Mouse (Mus musculus): ENCODE measurements at regions not wholly inside any gene's neighbourhood (a gene's known extent, or its start where the extent isn't known, plus 50 kb on each side); places are given as distances from the start of the nearest gene placed in this dataset.

DNA sequence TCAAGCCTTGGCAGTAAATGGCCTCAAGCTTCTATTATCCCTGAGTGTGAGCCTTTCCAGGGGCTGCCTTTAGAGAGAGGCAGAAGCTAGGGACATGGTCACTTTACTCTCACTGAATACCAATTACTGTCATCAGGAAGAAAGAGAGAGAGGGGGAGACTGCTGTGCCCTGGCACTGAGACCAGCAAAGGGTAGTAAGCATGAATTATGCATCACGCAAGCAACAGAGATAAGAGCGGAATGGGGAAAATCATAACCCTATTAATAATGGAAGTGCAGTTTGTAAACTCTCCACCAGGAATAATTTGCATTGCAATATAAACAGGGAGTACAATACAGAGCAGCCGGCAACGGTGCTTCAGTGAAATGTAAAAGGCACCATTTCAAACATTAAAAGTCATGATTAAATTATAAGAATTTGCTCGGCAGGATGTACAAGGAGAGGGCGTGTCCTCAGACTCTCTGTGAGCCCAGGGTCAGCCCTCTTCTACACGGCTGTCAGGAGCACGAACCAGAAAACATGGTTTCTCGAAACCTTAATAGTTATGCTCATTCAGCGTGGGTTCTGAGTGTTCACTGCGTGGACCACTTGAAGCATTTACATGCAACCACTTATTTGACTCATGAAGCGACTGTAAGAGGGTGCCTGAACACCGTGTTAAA, 175.2 kb downstream of the Gm826 start:
- Histone ChIP-seq H3K27ac (ENCODE audit: control insufficient read depth, insufficient read depth, low read depth, low read length, poor library complexity) (no peak overlapping the region), H3K4me3 (replicated peaks; ENCODE audit: control insufficient read depth, low read depth, low read length) (no peak overlapping the region), H3K4me1 (ENCODE audit: control insufficient read depth, insufficient read depth, low read length) (no peaks in the 10 kb centered on the region)
- TF ChIP-seq POLR2A (IDR thresholded peaks at IDR 0.05; ENCODE audit: borderline replicate concordance, control insufficient read depth, low read depth, low read length) (no peak), CTCF (IDR thresholded peaks at IDR 0.05; ENCODE audit: control insufficient read depth, insufficient read depth, low read length) (no peak)
- 82% methylated on average over 13 of the region's 13 CpGs for WGBS

DNA sequence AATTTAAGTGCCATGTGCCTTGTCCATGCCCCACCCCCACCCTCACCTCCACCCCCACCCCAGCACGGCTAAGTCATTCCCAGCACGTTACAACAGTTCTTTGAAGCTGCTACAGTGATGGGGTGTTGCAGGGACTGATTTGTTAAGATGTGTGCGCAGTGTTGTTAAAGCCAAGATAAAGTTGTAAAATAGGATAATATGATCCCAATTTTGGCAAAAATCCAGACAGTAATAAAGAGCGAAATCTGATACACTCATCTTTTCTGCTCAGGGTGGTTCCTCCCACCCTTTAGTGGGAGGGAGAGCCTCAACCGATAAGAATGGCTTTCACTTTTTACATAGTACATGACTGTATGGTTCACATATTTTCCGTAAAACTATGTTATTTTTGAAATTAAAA, 180.2 kb downstream of the Gm826 start:
- H3K4me1 ChIP-seq (ENCODE audit: control insufficient read depth, insufficient read depth, low read length) = no peaks in the 10 kb centered on the region
- H3K27ac ChIP-seq (ENCODE audit: control insufficient read depth, insufficient read depth, low read depth, low read length, poor library complexity) = no peak overlapping the region
- TF ChIP-seq POLR2A (IDR thresholded peaks at IDR 0.05; ENCODE audit: borderline replicate concordance, control insufficient read depth, low read depth, low read length) (no peak), CTCF (IDR thresholded peaks at IDR 0.05; ENCODE audit: control insufficient read depth, insufficient read depth, low read length) (no peak)
- WGBS = 73% methylated on average over 6 of the region's 6 CpGs
- no peak overlapping the region for H3K4me3 ChIP-seq (replicated peaks; ENCODE audit: control insufficient read depth, low read depth, low read length)

DNA sequence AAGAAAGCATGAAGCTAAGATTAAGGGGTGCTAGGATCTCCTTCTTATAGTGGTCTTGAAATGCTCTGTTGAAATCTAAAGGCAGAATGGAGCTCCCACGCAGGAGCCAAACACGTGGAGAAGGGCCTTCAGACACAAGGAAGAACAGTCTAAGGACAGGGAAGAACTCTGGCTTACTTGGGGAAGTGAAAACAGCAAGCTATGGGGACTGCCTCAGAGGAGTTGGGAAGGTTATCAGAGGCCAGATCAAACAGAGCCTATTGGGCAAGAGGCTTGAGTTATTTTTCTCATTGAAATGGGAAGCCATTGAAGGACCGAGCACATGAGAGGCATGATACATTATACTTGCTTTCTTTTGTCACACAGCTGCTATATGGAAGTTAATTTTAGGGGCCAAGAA, 181.9 kb downstream of the Gm826 start:
- H3K4me3 ChIP-seq (replicated peaks; ENCODE audit: control insufficient read depth, low read depth, low read length) = no peak overlapping the region
- 39% methylated on average over 3 of the region's 3 CpGs for WGBS
- H3K27ac ChIP-seq (ENCODE audit: control insufficient read depth, insufficient read depth, low read depth, low read length, poor library complexity) = no peak overlapping the region
- TF ChIP-seq CTCF (IDR thresholded peaks at IDR 0.05; ENCODE audit: control insufficient read depth, insufficient read depth, low read length) (no peak), POLR2A (IDR thresholded peaks at IDR 0.05; ENCODE audit: borderline replicate concordance, control insufficient read depth, low read depth, low read length) (no peak)
- no peaks in the 10 kb centered on the region for H3K4me1 ChIP-seq (ENCODE audit: control insufficient read depth, insufficient read depth, low read length)

DNA sequence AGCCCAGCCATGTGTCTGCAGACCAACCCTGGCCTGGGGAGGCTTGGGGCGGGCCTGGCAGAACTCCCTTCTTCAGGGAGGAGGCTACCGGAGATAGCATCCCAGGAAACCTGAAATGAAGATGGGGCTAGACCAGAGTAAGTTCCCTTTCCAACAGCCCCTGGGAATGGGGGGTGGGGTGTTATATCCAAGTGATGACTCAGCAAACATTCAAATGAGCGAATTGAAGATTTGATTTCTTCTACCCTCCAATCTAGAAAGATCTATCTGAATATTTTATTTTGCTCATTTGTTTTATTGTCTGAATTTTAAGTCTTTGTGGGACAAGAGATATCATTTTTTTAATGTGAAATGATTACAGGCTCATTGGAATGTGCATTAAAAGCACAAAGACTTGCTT, 185.0 kb downstream of the Gm826 start:
- Histone ChIP-seq H3K4me3 (replicated peaks; ENCODE audit: control insufficient read depth, low read depth, low read length) (no peak overlapping the region), H3K27ac (ENCODE audit: control insufficient read depth, insufficient read depth, low read depth, low read length, poor library complexity) (no peak overlapping the region), H3K4me1 (ENCODE audit: control insufficient read depth, insufficient read depth, low read length) (no peaks in the 10 kb centered on the region)
- WGBS = 75% methylated on average over 3 of the region's 3 CpGs
- TF ChIP-seq POLR2A (IDR thresholded peaks at IDR 0.05; ENCODE audit: borderline replicate concordance, control insufficient read depth, low read depth, low read length) (no peak), CTCF (IDR thresholded peaks at IDR 0.05; ENCODE audit: control insufficient read depth, insufficient read depth, low read length) (no peak)

DNA sequence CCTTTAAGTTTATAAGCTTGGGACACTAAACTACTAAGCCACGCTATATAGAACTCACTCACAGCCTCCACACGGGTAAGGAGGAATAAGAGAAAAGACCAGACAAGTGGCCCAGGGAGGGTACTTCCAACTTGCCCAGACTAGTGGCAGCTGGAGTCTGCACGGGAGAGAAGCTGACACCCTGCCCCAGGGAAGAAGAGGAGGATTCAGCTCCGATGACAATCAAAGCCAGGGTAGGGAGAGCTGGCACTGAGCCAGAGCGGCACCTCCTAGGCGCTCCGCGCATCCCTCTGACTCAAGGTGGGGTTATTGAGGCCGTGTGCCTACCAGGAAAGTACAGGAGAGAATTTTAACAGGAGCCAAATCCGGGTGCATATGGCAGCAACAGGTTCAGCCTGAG, 185.4 kb downstream of the Gm826 start:
- WGBS = 74% methylated on average over 10 of the region's 10 CpGs
- TF ChIP-seq POLR2A (IDR thresholded peaks at IDR 0.05; ENCODE audit: borderline replicate concordance, control insufficient read depth, low read depth, low read length) (no peak), CTCF (IDR thresholded peaks at IDR 0.05; ENCODE audit: control insufficient read depth, insufficient read depth, low read length) (no peak)
- Histone ChIP-seq H3K4me3 (replicated peaks; ENCODE audit: control insufficient read depth, low read depth, low read length) (no peak overlapping the region), H3K27ac (ENCODE audit: control insufficient read depth, insufficient read depth, low read depth, low read length, poor library complexity) (no peak overlapping the region), H3K4me1 (ENCODE audit: control insufficient read depth, insufficient read depth, low read length) (no peaks in the 10 kb centered on the region)

DNA sequence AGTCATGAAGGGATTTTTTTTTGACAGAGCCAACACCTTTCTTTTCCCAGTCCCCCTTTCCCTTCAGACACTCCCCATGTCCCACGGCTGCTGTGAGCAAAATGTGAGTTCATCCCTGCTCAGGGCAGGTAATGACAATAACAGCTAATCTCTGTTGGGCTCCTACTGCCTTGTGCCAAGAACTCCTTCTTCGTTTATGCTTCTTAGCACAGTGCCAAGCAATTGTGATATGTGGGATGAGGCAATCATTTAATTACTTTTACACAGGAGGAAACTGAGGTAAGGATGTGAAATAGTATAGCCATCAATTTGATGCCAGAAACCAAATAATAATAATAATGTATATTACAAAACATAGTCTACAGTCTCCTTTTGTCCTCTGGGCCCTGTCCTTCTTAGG, 185.9 kb downstream of the Gm826 start:
- TF ChIP-seq POLR2A (IDR thresholded peaks at IDR 0.05; ENCODE audit: borderline replicate concordance, control insufficient read depth, low read depth, low read length) (no peak), CTCF (IDR thresholded peaks at IDR 0.05; ENCODE audit: control insufficient read depth, insufficient read depth, low read length) (no peak)
- Histone ChIP-seq H3K4me1 (ENCODE audit: control insufficient read depth, insufficient read depth, low read length) (no peaks in the 10 kb centered on the region), H3K27ac (ENCODE audit: control insufficient read depth, insufficient read depth, low read depth, low read length, poor library complexity) (no peak overlapping the region), H3K4me3 (replicated peaks; ENCODE audit: control insufficient read depth, low read depth, low read length) (no peak overlapping the region)
- 72% methylated on average over 2 of the region's 2 CpGs for WGBS

DNA sequence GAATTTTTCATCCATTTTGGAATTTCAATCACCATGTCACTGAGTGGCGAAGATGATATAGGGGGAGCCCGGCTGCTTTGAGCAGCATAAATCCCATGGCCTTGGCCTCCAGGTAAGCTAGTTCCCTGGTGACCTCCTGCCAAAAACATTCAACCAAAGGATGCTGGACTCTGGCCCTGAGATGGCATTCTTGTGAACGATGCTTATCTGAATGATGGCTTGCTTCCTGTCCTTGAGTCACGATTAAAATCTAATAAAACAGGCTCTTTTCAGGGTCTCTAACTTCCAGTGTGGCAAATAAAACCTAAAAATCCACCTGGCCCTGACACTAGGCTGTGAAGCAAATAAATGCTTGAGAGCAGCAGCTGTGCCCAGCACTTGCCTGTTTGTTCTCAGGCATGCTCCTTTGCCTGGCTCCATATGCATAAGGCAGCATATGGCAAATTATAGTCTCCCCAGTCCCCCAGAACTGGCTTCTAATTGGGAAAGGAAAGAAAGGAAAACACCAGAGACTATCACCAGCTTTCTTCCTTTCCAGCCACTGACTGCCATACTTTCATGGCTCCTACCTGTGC, 193.7 kb downstream of the Gm826 start:
- no peak overlapping the region for H3K27ac ChIP-seq (ENCODE audit: control insufficient read depth, insufficient read depth, low read depth, low read length, poor library complexity)
- WGBS = 61% methylated on average over 4 of the region's 4 CpGs
- TF ChIP-seq CTCF (IDR thresholded peaks at IDR 0.05; ENCODE audit: control insufficient read depth, insufficient read depth, low read length) (no peak), POLR2A (IDR thresholded peaks at IDR 0.05; ENCODE audit: borderline replicate concordance, control insufficient read depth, low read depth, low read length) (no peak)
- H3K4me3 ChIP-seq (replicated peaks; ENCODE audit: control insufficient read depth, low read depth, low read length) = no peak overlapping the region
- H3K4me1 ChIP-seq (ENCODE audit: control insufficient read depth, insufficient read depth, low read length) = no peaks in the 10 kb centered on the region

DNA sequence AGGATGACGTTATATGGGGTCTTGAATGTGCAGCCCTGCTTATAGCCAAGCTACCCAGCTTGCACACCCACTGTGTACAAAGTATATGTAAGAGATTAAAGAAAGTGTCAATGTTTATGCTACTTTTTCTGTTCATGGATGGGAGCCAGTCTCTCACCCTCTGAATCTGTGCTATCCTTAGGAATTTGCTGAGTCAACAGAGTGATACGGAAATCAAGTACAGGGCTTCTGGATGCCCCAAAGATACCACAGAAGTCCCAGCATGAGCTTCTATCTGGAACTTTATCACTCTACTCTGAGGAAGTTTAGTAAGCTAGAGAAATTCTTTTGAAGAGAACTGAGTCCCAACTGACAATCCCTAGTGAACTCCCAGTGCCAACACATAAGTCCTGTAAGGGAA, 195.9 kb downstream of the Gm826 start:
- Histone ChIP-seq H3K4me1 (ENCODE audit: control insufficient read depth, insufficient read depth, low read length) (no peaks in the 10 kb centered on the region), H3K27ac (ENCODE audit: control insufficient read depth, insufficient read depth, low read depth, low read length, poor library complexity) (no peak overlapping the region), H3K4me3 (replicated peaks; ENCODE audit: control insufficient read depth, low read depth, low read length) (no peak overlapping the region)
- TF ChIP-seq POLR2A (IDR thresholded peaks at IDR 0.05; ENCODE audit: borderline replicate concordance, control insufficient read depth, low read depth, low read length) (no peak), CTCF (IDR thresholded peaks at IDR 0.05; ENCODE audit: control insufficient read depth, insufficient read depth, low read length) (no peak)
- 74% methylated on average over 2 of the region's 2 CpGs for WGBS
